Mouse (Mus musculus) midbrain, postnatal 0 days (tissue): Measurements from ENCODE around the gene Sh3rf3. TPM values are rescaled to one million over a fixed set of nuclear protein-coding genes. Genes with fewer than 3 reads are reported as not detected.

ENCODE experiments used
- ATAC-seq: fragments of 200-750 bp; cut with Nextera tagmentation; 2 replicates; pipeline ENCODE4 v1.8.0; 2017; ENCODE audit warnings: moderate number of reproducible peaks, mild to moderate bottlenecking, moderate TSS enrichment, moderate library complexity; ENCODE audit not compliant: low FRiP score
- DNase-seq: peaks from one replicate; pipeline ENCODE4 v3.0.0-alpha.2; 2015; ENCODE audit warnings: low spot score
- H3K27ac ChIP-seq: fragments of 300-500 bp; sonication (generic); 2 replicates; pipeline ENCODE4 v1.5.1; 2014; ENCODE audit warnings: low read depth, mild to moderate bottlenecking, low read length, mixed read lengths
- H3K27me3 ChIP-seq: fragments of 300-500 bp; sonication (generic); 2 replicates; pipeline ENCODE4 v1.6.1; 2014; ENCODE audit warnings: low read length, control low read depth, mixed read lengths; ENCODE audit not compliant: insufficient read depth
- H3K36me3 ChIP-seq: fragments of 300-500 bp; sonication (generic); 2 replicates; pipeline ENCODE4 v1.6.1; 2014; ENCODE audit warnings: low read length, control low read depth, mixed read lengths; ENCODE audit not compliant: insufficient read depth
- H3K4me1 ChIP-seq: fragments of 300-500 bp; sonication (generic); 2 replicates; pipeline ENCODE4 v1.6.1; 2014; ENCODE audit warnings: mild to moderate bottlenecking, control low read depth, antibody characterized with exemption, low read length, mixed read lengths; ENCODE audit not compliant: insufficient read depth
- H3K4me2 ChIP-seq: fragments of 300-500 bp; sonication (generic); 2 replicates; pipeline ENCODE4 v1.6.1; 2014; ENCODE audit warnings: low read depth, mild to moderate bottlenecking, low read length, mixed read lengths; ENCODE audit not compliant: poor library complexity, severe bottlenecking
- H3K4me3 ChIP-seq: fragments of 300-500 bp; sonication (generic); 2 replicates; pipeline ENCODE4 v1.5.1; 2014; ENCODE audit warnings: low read depth, mild to moderate bottlenecking, low read length, moderate library complexity
- H3K9ac ChIP-seq: fragments of 300-500 bp; sonication (generic); replicated peaks from 2 replicates; pipeline ENCODE4 v1.6.1; 2014; ENCODE audit warnings: mild to moderate bottlenecking, low read length, moderate library complexity, mixed read lengths; ENCODE audit not compliant: poor library complexity, severe bottlenecking
- H3K9me3 ChIP-seq: fragments of 300-500 bp; sonication (generic); 2 replicates; pipeline ENCODE4 v1.6.1; 2016; ENCODE audit warnings: low read length, control low read depth
- CTCF ChIP-seq: IDR thresholded peaks from 2 replicates; pipeline ENCODE4 v1.5.1; 2016; ENCODE audit warnings: antibody characterized with exemption, mild to moderate bottlenecking
- WGBS: fragments of 180-500 bp; shearing (Covaris S2); extraction: QIAGEN DNeasy Blood & Tissue Kit; methylation state at CpG from one replicate; pipeline ENCODE4 v1.1.7; 2014; 5-methylcytosine and 5-hydroxymethylcytosine counted together
- polyA plus RNA-seq: library from polyadenylated mRNA; unstranded; fragments of >200 nt; fragmentation: Nextera tagmentation; extraction: Ambion mirVana; gene quantifications from 2 replicates; pipeline ENCODE4 v1.2.1, GENCODE M21; 2015
- total RNA-seq: library from RNA; depleted of rRNA; stranded (reverse); fragments of >200 nt; gene quantifications from 2 replicates; pipeline ENCODE4 v1.2.3, GENCODE M21; 2014

Gene Sh3rf3
- total and polyA plus RNA-seq, 2 experiments from 2014 or later, result 4.6 to 31.9 TPM

- Histone ChIP-seq H3K36me3 (no peaks in the 10 kb centered on the region), H3K27ac (no peak overlapping the region), H3K27me3 (no peaks in the 10 kb centered on the region), H3K4me2 (no peak overlapping the region), H3K9ac (no peak overlapping the region), H3K9me3 (no peaks in the 10 kb centered on the region), H3K4me3 (no peak overlapping the region), H3K4me1 (no peaks in the 10 kb centered on the region)
- ATAC-seq, result no peak
- TF ChIP-seq CTCF, result no peak
- 80% methylated on average over 5 of the region's 5 CpGs for WGBS
- DNase-seq, result no peak
Measured at GRCm38 (mm10) chr10:59117555-59117954, 304.4 kb downstream of the Sh3rf3 start.

- H3K4me2 ChIP-seq, result no peak overlapping the region
- no peak for ATAC-seq
- H3K4me1 ChIP-seq, result no peaks in the 10 kb centered on the region
- H3K27ac ChIP-seq, result no peak overlapping the region
- H3K27me3 ChIP-seq, result no peaks in the 10 kb centered on the region
- H3K9me3 ChIP-seq, result no peaks in the 10 kb centered on the region
- no peak overlapping the region for H3K4me3 ChIP-seq
- no peak for DNase-seq
- no peak overlapping the region for H3K9ac ChIP-seq
- WGBS, result 100% methylated on average over 1 of the region's 1 CpGs
- no peaks in the 10 kb centered on the region for H3K36me3 ChIP-seq
- no peak for TF ChIP-seq CTCF
Measured at GRCm38 (mm10) chr10:59119001-59119400, 305.8 kb downstream of the Sh3rf3 start.

- no peaks in the 10 kb centered on the region for H3K9me3 ChIP-seq
- DNase-seq (no peak), ATAC-seq (no peak)
- no peaks in the 10 kb centered on the region for H3K36me3 ChIP-seq
- no peaks in the 10 kb centered on the region for H3K4me1 ChIP-seq
- H3K27ac ChIP-seq, result no peak overlapping the region
- WGBS, result 94% methylated on average over 2 of the region's 2 CpGs
- H3K4me2 ChIP-seq, result no peak overlapping the region
- H3K27me3 ChIP-seq, result no peaks in the 10 kb centered on the region
- no peak overlapping the region for H3K9ac ChIP-seq
- TF ChIP-seq CTCF, result no peak
- H3K4me3 ChIP-seq, result no peak overlapping the region
Measured at GRCm38 (mm10) chr10:59119811-59120210, 306.7 kb downstream of the Sh3rf3 start.

GRCm38 (mm10) chr10:59125497-59125896, 312.3 kb downstream of the Sh3rf3 start:
- TF ChIP-seq CTCF, result no peak
- Histone ChIP-seq H3K27ac (no peak overlapping the region), H3K4me2 (no peak overlapping the region), H3K9ac (no peak overlapping the region), H3K4me3 (no peak overlapping the region), H3K4me1 (no peaks in the 10 kb centered on the region), H3K36me3 (no peaks in the 10 kb centered on the region), H3K27me3 (no peaks in the 10 kb centered on the region), H3K9me3 (no peaks in the 10 kb centered on the region)
- DNase-seq (no peak), ATAC-seq (no peak)
- 89% methylated on average over 2 of the region's 2 CpGs for WGBS

- Histone ChIP-seq H3K4me3 (no peak overlapping the region), H3K4me1 (no peaks in the 10 kb centered on the region), H3K4me2 (no peak overlapping the region), H3K9me3 (no peaks in the 10 kb centered on the region), H3K27ac (no peak overlapping the region), H3K9ac (no peak overlapping the region), H3K27me3 (no peaks in the 10 kb centered on the region), H3K36me3 (no peaks in the 10 kb centered on the region)
- no peak for TF ChIP-seq CTCF
- DNase-seq, result no peak
- WGBS, result 83% methylated on average over 6 of the region's 6 CpGs
- no peak for ATAC-seq
Measured at GRCm38 (mm10) chr10:59127637-59128036, 314.5 kb downstream of the Sh3rf3 start.

GRCm38 (mm10) chr10:59131926-59132628, 318.9 kb downstream of the Sh3rf3 start:
- Histone ChIP-seq H3K9me3 (no peaks in the 10 kb centered on the region), H3K27me3 (no peaks in the 10 kb centered on the region), H3K9ac (no peak overlapping the region), H3K4me1 (no peaks in the 10 kb centered on the region), H3K4me3 (no peak overlapping the region), H3K27ac (no peak overlapping the region), H3K4me2 (no peak overlapping the region), H3K36me3 (peaks cover 5% of the 10 kb centered on the region)
- DNase-seq, result no peak
- WGBS, result 84% methylated on average over 20 of the region's 20 CpGs
- no peak for ATAC-seq
- no peak for TF ChIP-seq CTCF
